Mouse (Mus musculus): ENCODE measurements at regions not wholly inside any gene's neighbourhood (a gene's known extent, or its start where the extent isn't known, plus 50 kb on each side); places are given as distances from the start of the nearest gene placed in this dataset.

GRCm38 (mm10) chr13:75204417-75204816 is 114.8 kb downstream of the Pcsk1 start:
- no peaks in the 10 kb centered on the region for H3K36me3 ChIP-seq
- no peak for ATAC-seq (ENCODE audit: low FRiP score)
- H3K4me2 ChIP-seq (replicated peaks), result no peak overlapping the region
- H3K4me1 ChIP-seq, result no peaks in the 10 kb centered on the region
- H3K27ac ChIP-seq, result no peak overlapping the region
- no peaks in the 10 kb centered on the region for H3K27me3 ChIP-seq
- no peak overlapping the region for H3K9ac ChIP-seq
- no peak overlapping the region for H3K4me3 ChIP-seq
- 39% methylated on average over 2 of the region's 2 CpGs for WGBS
- H3K9me3 ChIP-seq (replicated peaks), result no peaks in the 10 kb centered on the region

- Histone ChIP-seq H3K4me2 (replicated peaks) (no peak overlapping the region), H3K4me3 (no peak overlapping the region), H3K9ac (no peak overlapping the region), H3K4me1 (no peaks in the 10 kb centered on the region), H3K27me3 (no peaks in the 10 kb centered on the region), H3K36me3 (no peaks in the 10 kb centered on the region), H3K9me3 (replicated peaks) (no peaks in the 10 kb centered on the region), H3K27ac (no peak overlapping the region)
- ATAC-seq (ENCODE audit: low FRiP score), result no peak
These were observed 134.3 kb downstream of the Pcsk1 start for GRCm38 (mm10) chr13:75223944-75224343.

- 91% methylated on average over 7 of the region's 7 CpGs for WGBS
- Histone ChIP-seq H3K36me3 (no peaks in the 10 kb centered on the region), H3K9ac (no peak overlapping the region), H3K27ac (no peak overlapping the region), H3K4me2 (replicated peaks) (no peak overlapping the region), H3K27me3 (no peaks in the 10 kb centered on the region), H3K4me3 (no peak overlapping the region), H3K4me1 (no peaks in the 10 kb centered on the region), H3K9me3 (replicated peaks) (no peaks in the 10 kb centered on the region)
- no peak for ATAC-seq (ENCODE audit: low FRiP score)
These were observed 136.1 kb downstream of the Pcsk1 start for GRCm38 (mm10) chr13:75225581-75226297.

- H3K27me3 ChIP-seq, result no peaks in the 10 kb centered on the region
- no peaks in the 10 kb centered on the region for H3K36me3 ChIP-seq
- H3K4me1 ChIP-seq, result no peaks in the 10 kb centered on the region
- H3K4me3 ChIP-seq, result no peak overlapping the region
- 32% methylated on average over 5 of the region's 5 CpGs for WGBS
- ATAC-seq (ENCODE audit: low FRiP score), result 0 out of 2 replicates have a peak, but pooled peaks have one; percentile 60
- no peak overlapping the region for H3K9ac ChIP-seq
- no peak overlapping the region for H3K4me2 ChIP-seq (replicated peaks)
- no peak overlapping the region for H3K27ac ChIP-seq
- no peaks in the 10 kb centered on the region for H3K9me3 ChIP-seq (replicated peaks)
These were observed 138.1 kb downstream of the Pcsk1 start for GRCm38 (mm10) chr13:75227616-75228277.

GRCm38 (mm10) chr13:75236424-75236823 is 146.8 kb downstream of the Pcsk1 start:
- Histone ChIP-seq H3K4me1 (no peaks in the 10 kb centered on the region), H3K9ac (no peak overlapping the region), H3K9me3 (replicated peaks) (no peaks in the 10 kb centered on the region), H3K27ac (no peak overlapping the region), H3K4me3 (no peak overlapping the region), H3K36me3 (no peaks in the 10 kb centered on the region), H3K4me2 (replicated peaks) (no peak overlapping the region), H3K27me3 (no peaks in the 10 kb centered on the region)
- 55% methylated on average over 2 of the region's 2 CpGs for WGBS
- ATAC-seq (ENCODE audit: low FRiP score), result no peak
